Mouse (Mus musculus) spleen, postnatal 10 days (tissue): ENCODE data around the gene Gm10392.

Source experiments
- DNase-seq, 2 experiments: peaks; one replicate each; pipeline ENCODE4 v3.0.0; 2021 to 2022; ENCODE audit warnings: low spot score in 2 of 2

The Gm10392 gene

GRCm38 (mm10) chr11:77508068-77509021, 10.7 kb downstream of the Gm10392 start:
- peak; percentile 82 to 90 for DNase-seq

GRCm38 (mm10) chr11:77507426-77507825, 11.6 kb downstream of the Gm10392 start:
- DNase-seq = no peak

- no peak for DNase-seq
These were observed 12.1 kb downstream of the Gm10392 start for GRCm38 (mm10) chr11:77506941-77507340.

GRCm38 (mm10) chr11:77506273-77506672, 12.7 kb downstream of the Gm10392 start:
- DNase-seq = no peak

- DNase-seq = no peak
These were observed 13.6 kb downstream of the Gm10392 start for GRCm38 (mm10) chr11:77505291-77505980.

- no peak for DNase-seq
These were observed 14.6 kb downstream of the Gm10392 start for GRCm38 (mm10) chr11:77504377-77504776.

GRCm38 (mm10) chr11:77503511-77503910, 15.5 kb downstream of the Gm10392 start:
- no peak for DNase-seq

GRCm38 (mm10) chr11:77502481-77502880, 16.5 kb downstream of the Gm10392 start:
- DNase-seq = no peak

- DNase-seq = no peak
These were observed 17.0 kb downstream of the Gm10392 start for GRCm38 (mm10) chr11:77501971-77502370.

- DNase-seq = peak; percentile 70 to 86
These were observed 17.6 kb downstream of the Gm10392 start for GRCm38 (mm10) chr11:77501392-77501791.

- no peak for DNase-seq
These were observed 18.4 kb downstream of the Gm10392 start for GRCm38 (mm10) chr11:77500361-77501325.

- no peak for DNase-seq
These were observed 19.6 kb downstream of the Gm10392 start for GRCm38 (mm10) chr11:77499354-77499753.

GRCm38 (mm10) chr11:77498261-77499139, 20.5 kb downstream of the Gm10392 start:
- no peak for DNase-seq

GRCm38 (mm10) chr11:77497851-77498250, 21.1 kb downstream of the Gm10392 start:
- DNase-seq = no peak

GRCm38 (mm10) chr11:77497341-77497756, 21.6 kb downstream of the Gm10392 start:
- DNase-seq = peak in 1 of 2 experiments; percentile 72

- no peak for DNase-seq
These were observed 23.5 kb downstream of the Gm10392 start for GRCm38 (mm10) chr11:77495507-77495906.

GRCm38 (mm10) chr11:77494782-77495181, 24.2 kb downstream of the Gm10392 start:
- no peak for DNase-seq

- no peak for DNase-seq
These were observed 24.7 kb downstream of the Gm10392 start for GRCm38 (mm10) chr11:77494344-77494676.

GRCm38 (mm10) chr11:77493512-77494343, 25.3 kb downstream of the Gm10392 start, which contains the start of gene Git1:
TSS of gene Git1 (plus strand) at chr11:77493562.
- peak; percentile 58 to 65 for DNase-seq

GRCm38 (mm10) chr11:77492911-77493332, 26.1 kb downstream of the Gm10392 start:
- DNase-seq = peak; percentile 73 to 90
